Mouse (Mus musculus) small intestine, adult 2 months (tissue): ENCODE measurements at regions not wholly inside any gene's neighbourhood (a gene's known extent, or its start where the extent isn't known, plus 50 kb on each side); places are given as distances from the start of the nearest gene placed in this dataset.

Source experiments
- CTCF ChIP-seq: fragments of 200-500 bp; IDR thresholded peaks from 2 replicates; pipeline ENCODE4 v1.5.1; 2012; ENCODE audit warnings: low read depth, mild to moderate bottlenecking, control low read depth, inconsistent platforms, low read length, moderate library complexity, mixed read lengths; ENCODE audit not compliant: insufficient replicate concordance, insufficient read length; ENCODE audit errors: extremely low read depth
- POLR2A ChIP-seq: fragments of 200-500 bp; IDR thresholded peaks from 2 replicates; pipeline ENCODE4 v1.6.1; 2012; ENCODE audit warnings: low read depth, mild to moderate bottlenecking, control low read depth, inconsistent platforms, low read length, moderate library complexity

DNA sequence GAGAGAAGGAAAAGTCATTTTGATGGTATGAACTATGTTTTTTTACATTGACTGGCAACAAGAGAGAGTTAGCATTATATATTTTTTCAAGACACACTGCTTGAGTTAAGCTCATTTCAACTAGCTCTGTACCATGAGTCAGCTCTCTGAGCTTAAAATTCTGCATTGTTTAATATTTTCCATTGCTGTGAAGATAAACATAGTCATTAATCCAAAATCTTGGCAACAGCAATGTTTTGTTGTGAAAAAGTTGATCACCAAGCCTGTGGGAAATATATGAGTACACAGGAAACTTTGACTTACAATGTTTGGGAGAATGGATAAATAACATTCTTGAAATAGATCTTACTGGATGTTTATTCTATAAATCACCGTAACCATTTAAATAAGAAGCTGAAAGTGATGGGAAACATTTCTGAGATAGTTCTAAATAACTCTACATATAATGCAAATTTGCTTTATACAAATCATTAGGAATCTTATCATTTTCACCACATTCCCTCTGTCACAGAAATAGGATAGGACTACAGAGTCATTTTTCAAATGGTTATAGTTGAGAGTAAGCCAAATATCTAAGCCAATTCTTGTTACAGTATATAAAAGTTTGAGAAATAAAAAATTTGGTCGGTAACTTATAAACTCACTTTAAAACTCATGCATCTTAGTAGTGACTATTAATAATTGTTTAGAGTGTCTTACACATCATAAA is 290.2 kb upstream of the C030005K15Rik start:
- no peak for TF ChIP-seq POLR2A
- no peak for TF ChIP-seq CTCF
